Mouse (Mus musculus) heart, adult 2 months (tissue): ENCODE measurements at regions not wholly inside any gene's neighbourhood (a gene's known extent, or its start where the extent isn't known, plus 50 kb on each side); places are given as distances from the start of the nearest gene placed in this dataset.

Experiments
- DNase-seq, 2 experiments: peaks; one replicate each; pipeline ENCODE4 v3.0.0; 2021
- H3K27ac ChIP-seq: fragments of 200-600 bp; 2 replicates; pipeline ENCODE4 v1.8.1; 2022
- H3K27me3 ChIP-seq: fragments of 200-500 bp; 2 replicates; pipeline ENCODE4 v1.6.1; 2012; ENCODE audit warnings: mild to moderate bottlenecking, low read length, inconsistent platforms, mixed read lengths; ENCODE audit not compliant: control insufficient read depth, insufficient read depth
- H3K36me3 ChIP-seq: fragments of 200-500 bp; 2 replicates; pipeline ENCODE4 v1.6.1; 2012; ENCODE audit warnings: low read length, inconsistent platforms; ENCODE audit not compliant: control insufficient read depth, insufficient read depth
- H3K4me1 ChIP-seq: fragments of 200-500 bp; 2 replicates; pipeline ENCODE4 v1.6.1; 2011; ENCODE audit warnings: low read length; ENCODE audit not compliant: control insufficient read depth, insufficient read depth
- H3K4me3 ChIP-seq: fragments of 200-600 bp; 2 replicates; pipeline ENCODE4 v1.8.1; 2022
- H3K79me2 ChIP-seq: fragments of 200-500 bp; replicated peaks from 2 replicates; pipeline ENCODE4 v1.6.1; 2012; ENCODE audit warnings: mild to moderate bottlenecking, inconsistent platforms, low read length, moderate library complexity, mixed read lengths; ENCODE audit not compliant: control insufficient read depth, insufficient read depth
- H3K9ac ChIP-seq: fragments of 200-500 bp; 2 replicates; pipeline ENCODE4 v1.6.1; 2012; ENCODE audit warnings: low read depth, mild to moderate bottlenecking, control low read depth, inconsistent platforms, low read length, mixed read lengths
- CTCF ChIP-seq: fragments of 200-600 bp; IDR thresholded peaks from 2 replicates; pipeline ENCODE4 v1.8.1; 2022; ENCODE audit warnings: antibody characterized with exemption, mild to moderate bottlenecking, moderate library complexity
- EP300 ChIP-seq: fragments of 200-500 bp; IDR thresholded peaks from 2 replicates; pipeline ENCODE4 v1.6.1; 2011; ENCODE audit warnings: low read depth, low read length, control low read depth; ENCODE audit not compliant: insufficient read depth
- POLR2A ChIP-seq: fragments of 200-500 bp; IDR thresholded peaks from 2 replicates; pipeline ENCODE4 v1.6.1; 2011; ENCODE audit warnings: mild to moderate bottlenecking, low read depth, low read length, control low read depth; ENCODE audit not compliant: insufficient read depth
- WGBS: fragments of 180-500 bp; shearing (Covaris S2); methylation state at CpG from one replicate; pipeline ENCODE4 v1.1.7; 2018; 5-methylcytosine and 5-hydroxymethylcytosine counted together
- intact Hi-C: fragments of 180-260 bp; cut with DNase I; formaldehyde crosslinking; loops from one replicate; pipeline ENCODE4 v1.15.1; 2025

DNA sequence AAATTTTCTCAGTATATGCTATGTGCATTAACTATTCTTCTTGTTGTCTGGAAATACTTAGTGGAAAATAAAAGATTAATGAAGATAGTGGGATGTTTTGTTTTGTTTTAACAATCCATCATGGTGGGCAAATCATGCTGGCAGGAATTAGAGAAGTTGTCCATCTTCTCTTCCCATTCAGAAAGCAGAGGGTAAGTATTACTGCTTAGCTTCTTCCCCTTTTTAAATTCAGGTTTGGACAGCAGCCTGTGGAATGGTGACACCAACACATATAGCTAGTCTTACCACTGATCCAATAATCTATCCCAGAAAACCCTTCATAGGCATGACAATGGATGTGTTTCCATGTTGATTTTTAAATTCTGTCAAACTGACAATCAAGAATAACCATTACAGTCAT is 467.9 kb upstream of the Mef2c start:
- no peak for TF ChIP-seq EP300
- TF ChIP-seq POLR2A, result no peak
- TF ChIP-seq CTCF, result no peak
- Histone ChIP-seq H3K79me2 (no peaks in the 10 kb centered on the region), H3K27me3 (no peaks in the 10 kb centered on the region), H3K36me3 (no peaks in the 10 kb centered on the region), H3K27ac (no peak overlapping the region), H3K4me3 (no peak overlapping the region), H3K9ac (no peak overlapping the region), H3K4me1 (no peaks in the 10 kb centered on the region)
- no peak for DNase-seq
- intact Hi-C loops, result no loop called here

DNA sequence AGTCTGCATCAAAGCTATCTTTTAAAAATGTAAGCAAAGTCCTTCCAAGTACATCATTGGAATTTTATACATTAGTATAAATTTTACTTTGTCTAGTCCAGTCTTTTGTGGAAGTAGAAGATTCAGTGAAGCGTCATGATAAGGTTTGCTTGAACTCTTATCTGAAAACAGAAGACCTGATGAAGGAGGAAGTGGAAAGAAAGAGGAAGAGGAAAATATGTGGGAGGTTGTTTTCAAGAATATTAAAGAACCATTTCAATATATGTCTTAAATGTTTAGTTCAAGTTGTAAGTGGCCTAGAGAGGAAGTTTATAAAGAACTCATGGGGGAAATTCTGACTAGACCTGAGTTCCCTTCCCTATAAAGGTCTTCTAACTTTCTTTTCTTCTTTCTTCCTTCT is 462.3 kb upstream of the Mef2c start:
- no peak for TF ChIP-seq CTCF
- no peak for DNase-seq
- H3K4me1 ChIP-seq, result no peaks in the 10 kb centered on the region
- H3K36me3 ChIP-seq, result no peaks in the 10 kb centered on the region
- no peak overlapping the region for H3K9ac ChIP-seq
- intact Hi-C loops, result no loop called here
- no peaks in the 10 kb centered on the region for H3K79me2 ChIP-seq
- H3K4me3 ChIP-seq, result no peak overlapping the region
- 72% methylated on average over 1 of the region's 1 CpGs for WGBS
- no peak overlapping the region for H3K27ac ChIP-seq
- no peaks in the 10 kb centered on the region for H3K27me3 ChIP-seq

DNA sequence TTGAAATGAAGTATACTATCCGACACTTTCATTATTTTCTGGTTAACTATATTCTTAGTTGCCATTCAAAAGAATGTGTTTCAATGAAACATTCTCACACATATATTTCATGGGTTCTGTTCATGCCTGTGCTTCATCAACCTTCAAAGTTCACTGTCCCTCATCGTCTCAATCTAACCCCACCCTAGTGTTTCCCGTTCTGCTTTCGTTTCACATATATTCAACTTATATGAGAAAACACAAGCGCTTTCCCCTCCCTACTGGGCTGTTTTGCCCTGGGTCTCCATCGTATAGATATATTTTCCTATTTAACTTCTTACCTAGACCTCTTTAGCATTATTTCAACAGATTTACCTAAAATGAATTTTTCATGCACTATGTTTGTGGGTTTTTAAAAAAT is 458.3 kb upstream of the Mef2c start:
- intact Hi-C loops, result no loop called here
- Histone ChIP-seq H3K9ac (no peak overlapping the region), H3K79me2 (no peaks in the 10 kb centered on the region), H3K4me3 (no peak overlapping the region), H3K27ac (no peak overlapping the region), H3K4me1 (no peaks in the 10 kb centered on the region), H3K36me3 (no peaks in the 10 kb centered on the region), H3K27me3 (no peaks in the 10 kb centered on the region)
- TF ChIP-seq CTCF, result no peak
- TF ChIP-seq POLR2A, result no peak
- TF ChIP-seq EP300, result no peak
- no peak for DNase-seq
- WGBS, result 87% methylated on average over 6 of the region's 6 CpGs

DNA sequence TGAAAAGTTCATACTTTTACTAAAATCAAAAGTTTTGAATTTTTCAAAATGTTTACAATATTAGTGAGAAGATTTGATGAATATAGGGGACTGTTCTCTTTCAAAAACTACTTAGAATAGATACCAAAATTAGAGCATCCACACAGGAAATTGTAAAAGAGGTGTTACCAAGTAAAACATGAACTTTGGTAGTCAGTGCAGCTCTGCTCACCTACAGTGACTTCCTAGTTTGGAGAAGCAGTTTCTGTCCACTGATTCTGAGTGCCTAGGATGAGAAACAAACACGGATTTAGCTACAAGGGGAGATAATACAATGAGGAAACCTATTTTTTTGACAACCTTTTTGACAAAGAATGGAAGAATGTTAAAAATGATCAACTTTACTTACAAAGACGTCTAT is 457.9 kb upstream of the Mef2c start:
- WGBS, result 60% methylated on average over 2 of the region's 2 CpGs
- no peaks in the 10 kb centered on the region for H3K79me2 ChIP-seq
- no peak overlapping the region for H3K4me3 ChIP-seq
- no peak overlapping the region for H3K27ac ChIP-seq
- no peak for DNase-seq
- H3K27me3 ChIP-seq, result no peaks in the 10 kb centered on the region
- H3K9ac ChIP-seq, result no peak overlapping the region
- intact Hi-C loops, result no loop called here
- no peaks in the 10 kb centered on the region for H3K36me3 ChIP-seq
- TF ChIP-seq POLR2A (no peak), EP300 (no peak), CTCF (no peak)
- H3K4me1 ChIP-seq, result no peaks in the 10 kb centered on the region

GRCm38 (mm10) chr13:83046571-83047123 is 457.2 kb upstream of the Mef2c start:
- no peak for TF ChIP-seq CTCF
- TF ChIP-seq EP300, result no peak
- TF ChIP-seq POLR2A, result no peak
- Histone ChIP-seq H3K27me3 (no peaks in the 10 kb centered on the region), H3K36me3 (no peaks in the 10 kb centered on the region), H3K79me2 (no peaks in the 10 kb centered on the region), H3K4me3 (no peak overlapping the region), H3K9ac (no peak overlapping the region), H3K27ac (no peak overlapping the region), H3K4me1 (no peaks in the 10 kb centered on the region)
- WGBS, result 37% methylated on average over 4 of the region's 4 CpGs
- intact Hi-C loops, result no loop called here
- no peak for DNase-seq

GRCm38 (mm10) chr13:83055865-83056264 is 448.0 kb upstream of the Mef2c start:
- Histone ChIP-seq H3K4me1 (no peaks in the 10 kb centered on the region; the same call in 1 of the 2 replicates), H3K27me3 (no peaks in the 10 kb centered on the region), H3K36me3 (no peaks in the 10 kb centered on the region), H3K4me3 (no peak overlapping the region), H3K9ac (no peak overlapping the region), H3K79me2 (no peaks in the 10 kb centered on the region), H3K27ac (no peak overlapping the region)
- TF ChIP-seq POLR2A (no peak), EP300 (no peak), CTCF (no peak)
- DNase-seq, result no peak
- WGBS, result 7% methylated on average over 2 of the region's 2 CpGs
- intact Hi-C loops, result no loop called here
